Mouse (Mus musculus) CH12.LX (cell line): ENCODE measurements around the gene Cds1.

Source experiments
- CHD1 ChIP-seq: IDR thresholded peaks from 2 replicates; pipeline ENCODE4 v1.6.1; 2012; ENCODE audit warnings: low read depth, low read length, improper control_type of control experiment, inconsistent platforms
- CHD2 ChIP-seq: IDR thresholded peaks from 2 replicates; pipeline ENCODE4 v1.6.1; 2011; ENCODE audit warnings: low read length, improper control_type of control experiment
- CTCF ChIP-seq, 2 experiments: IDR thresholded peaks in 1 of 2; conservative IDR thresholded peaks in 1 of 2; 2 replicates each; pipeline ENCODE4 v1.5.1; 2011 to 2012; ENCODE audit warnings: low read depth in 2 of 2, low read length in 2 of 2, improper control_type of control experiment in 1 of 2, inconsistent platforms in 1 of 2, mild to moderate bottlenecking in 1 of 2, moderate library complexity in 1 of 2
- E2F4 ChIP-seq: IDR thresholded peaks from 2 replicates; pipeline ENCODE4 v1.6.1; 2011; ENCODE audit warnings: low read depth, low read length, improper control_type of control experiment; ENCODE audit not compliant: insufficient replicate concordance
- GABPA ChIP-seq: IDR thresholded peaks from 2 replicates; pipeline ENCODE4 v1.6.1; 2012; ENCODE audit warnings: low read depth, low read length, improper control_type of control experiment, inconsistent platforms; ENCODE audit not compliant: insufficient replicate concordance
- MEF2A ChIP-seq: IDR thresholded peaks from 2 replicates; pipeline ENCODE4 v1.6.1; 2014; ENCODE audit warnings: low read depth, mild to moderate bottlenecking, inconsistent platforms, low read length, improper control_type of control experiment, borderline replicate concordance
- POLR2A ChIP-seq: IDR thresholded peaks from 2 replicates; pipeline ENCODE4 v1.6.1; 2011; ENCODE audit warnings: low read depth, mild to moderate bottlenecking, improper control_type of control experiment, low read length
- USF2 ChIP-seq: conservative IDR thresholded peaks from 2 replicates; pipeline ENCODE4 v1.6.1; 2011; ENCODE audit warnings: low read depth, low read length, improper control_type of control experiment
- ZKSCAN1 ChIP-seq: IDR thresholded peaks from 2 replicates; pipeline ENCODE4 v1.6.1; 2012; ENCODE audit warnings: low read depth, inconsistent platforms, low read length, improper control_type of control experiment, borderline replicate concordance
- ZMIZ1 ChIP-seq: IDR thresholded peaks from 2 replicates; pipeline ENCODE4 v1.6.1; 2012; ENCODE audit warnings: low read depth, mild to moderate bottlenecking, inconsistent platforms, low read length, improper control_type of control experiment

DNA sequence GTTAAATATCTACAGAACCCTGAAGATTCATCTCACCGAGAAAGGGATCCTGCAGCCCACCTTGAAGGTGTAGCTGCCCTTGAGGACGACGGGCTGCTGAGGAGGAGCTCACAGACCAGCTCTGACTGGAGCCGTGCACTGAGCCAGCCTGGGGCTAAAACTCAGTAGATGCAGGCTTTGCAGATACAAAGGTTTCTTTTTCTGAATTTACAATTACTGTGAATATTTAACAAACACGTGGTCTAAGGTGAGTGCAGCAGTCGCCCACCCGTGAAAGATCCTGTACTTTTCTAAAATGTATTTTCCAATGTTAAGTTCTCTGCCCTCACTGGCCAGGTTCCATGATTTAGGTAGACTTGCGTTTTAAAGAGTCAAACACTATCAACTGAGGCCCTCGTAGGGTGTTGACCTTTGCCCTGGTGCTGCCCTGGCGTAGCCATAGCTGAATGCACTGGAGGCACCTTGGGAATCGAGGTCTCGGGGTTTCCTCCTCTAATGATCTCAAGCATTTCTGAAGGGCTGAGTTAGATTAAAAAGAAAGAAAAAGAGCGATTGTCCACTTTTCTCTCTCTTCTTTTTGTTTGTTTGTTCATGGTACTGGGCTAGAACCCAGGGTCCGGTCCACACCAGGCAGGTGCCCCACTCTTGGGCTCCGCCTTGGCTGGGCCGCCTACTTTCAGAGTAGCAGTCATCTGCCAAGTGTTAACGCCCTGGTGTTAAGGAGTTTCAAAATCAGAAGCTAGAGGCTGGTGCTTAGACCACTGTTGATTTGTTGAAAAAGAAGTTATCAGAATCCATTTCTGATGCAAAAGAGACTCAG, 56.8 kb downstream of the Cds1 start:
- no peak for TF ChIP-seq ZMIZ1
- TF ChIP-seq POLR2A: no peak
- TF ChIP-seq CHD1: no peak
- no peak for TF ChIP-seq CTCF (conservative IDR thresholded peaks at IDR 0.05 in 1 of 2, IDR thresholded peaks at IDR 0.05 in 1 of 2; ENCODE audit: low read depth in 2 of 2, low read length in 2 of 2)
- no peak for TF ChIP-seq USF2
- no peak for TF ChIP-seq CHD2
- no peak for TF ChIP-seq E2F4
- no peak for TF ChIP-seq ZKSCAN1
- no peak for TF ChIP-seq GABPA
- TF ChIP-seq MEF2A: no peak
